Mouse (Mus musculus) thymus, postnatal 25 days (tissue): ENCODE data around the gene Cdc42bpa.

Experiments
- DNase-seq: peaks from one replicate; pipeline ENCODE4 v3.0.0; 2022

Gene Cdc42bpa

DNA sequence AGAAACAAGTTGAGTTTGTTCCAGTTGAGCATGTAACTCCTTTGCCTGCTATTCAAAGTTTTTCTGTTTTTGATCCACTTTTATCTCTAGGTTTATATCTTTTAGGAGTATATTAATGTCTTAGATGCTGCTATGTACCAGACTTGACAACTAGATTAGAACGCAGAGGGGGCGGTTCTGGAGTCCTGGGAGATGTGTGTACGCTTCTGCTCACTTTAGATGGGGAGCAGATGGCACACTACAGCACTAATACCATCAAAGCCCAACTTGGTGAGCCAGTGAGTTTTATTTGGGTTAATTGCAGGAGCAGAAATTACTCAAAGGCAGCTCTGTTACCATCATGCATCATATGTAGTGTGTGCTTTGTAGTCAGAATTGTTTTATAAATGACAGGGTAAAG lies 77.2 kb downstream of the Cdc42bpa start:
- DNase-seq, result no peak

DNA sequence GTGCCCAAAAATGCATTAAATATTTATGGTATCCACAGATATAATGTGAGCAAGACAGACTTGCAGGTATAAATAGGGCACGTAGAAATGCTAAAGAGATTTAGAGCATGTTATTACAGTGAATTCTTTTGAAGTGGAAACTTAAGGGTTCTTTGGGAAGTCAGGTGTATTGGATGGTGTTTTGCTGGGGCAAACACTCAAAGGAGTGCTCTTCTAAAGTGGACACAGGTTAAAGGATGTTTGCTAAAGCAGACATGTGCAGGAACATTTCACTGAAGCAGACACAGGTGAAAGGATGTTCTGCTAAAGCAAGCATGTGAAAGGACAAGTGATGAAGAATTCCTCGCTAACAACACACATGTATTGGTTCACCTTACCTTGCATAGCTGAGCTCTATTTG lies 83.9 kb downstream of the Cdc42bpa start:
- DNase-seq, result no peak

DNA sequence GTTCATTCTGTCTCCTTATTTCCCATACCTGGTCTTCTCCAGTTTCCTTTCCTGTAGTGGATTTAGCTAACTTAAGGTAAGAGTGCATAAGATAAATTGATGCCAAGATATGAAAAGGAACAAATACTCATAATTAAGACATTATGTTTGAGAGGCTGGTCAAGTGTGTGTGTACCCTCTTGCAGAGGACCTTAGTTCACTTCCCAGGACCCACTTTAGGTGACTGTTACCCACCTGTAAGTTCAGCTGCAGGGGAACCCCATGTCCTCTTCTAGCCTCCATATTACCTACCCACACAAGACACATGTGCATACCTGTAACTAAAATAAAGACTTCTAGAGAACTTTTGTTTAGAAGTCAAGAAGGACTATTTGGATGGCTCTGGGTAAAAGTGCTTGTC lies 84.9 kb downstream of the Cdc42bpa start:
- no peak for DNase-seq

DNA sequence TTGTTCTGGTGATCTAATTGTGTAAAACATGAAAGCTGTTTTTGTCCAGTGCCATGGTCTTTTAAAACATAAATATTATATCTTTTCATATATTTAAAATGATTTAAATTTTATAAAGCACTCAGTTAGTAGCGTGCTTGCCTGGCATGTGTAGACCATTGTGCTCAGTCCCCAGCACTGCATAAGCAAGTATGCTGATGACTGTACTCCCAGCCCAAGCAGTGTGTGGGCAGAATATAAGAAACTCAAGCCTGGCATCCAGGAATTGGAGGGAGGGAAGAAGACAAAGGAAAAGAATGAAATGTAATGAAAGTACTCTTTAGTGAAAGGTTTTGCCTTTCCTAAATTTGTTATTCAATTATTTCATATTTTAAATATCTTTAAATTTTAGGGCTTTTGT lies 128.9 kb downstream of the Cdc42bpa start:
- DNase-seq, result no peak

DNA sequence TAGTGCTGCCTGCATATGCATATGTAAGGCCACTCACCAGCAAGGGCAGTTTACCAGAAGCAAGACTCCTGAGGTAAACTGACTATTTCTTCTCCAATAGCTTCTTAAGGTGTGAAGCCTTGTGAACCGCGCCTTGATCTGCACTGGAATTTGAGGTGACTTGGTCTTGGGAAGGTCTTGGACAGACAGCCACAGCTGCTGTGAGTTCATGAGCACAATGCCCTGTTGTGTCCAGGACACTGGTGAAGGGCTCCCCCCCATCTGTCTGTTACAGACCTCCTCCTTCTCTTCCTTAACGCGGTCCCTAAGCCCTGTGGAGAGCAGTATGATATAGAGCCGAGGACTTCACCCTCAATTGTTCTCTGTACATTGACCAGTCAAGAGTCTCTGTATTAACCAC lies 138.2 kb downstream of the Cdc42bpa start:
- DNase-seq, result no peak

DNA sequence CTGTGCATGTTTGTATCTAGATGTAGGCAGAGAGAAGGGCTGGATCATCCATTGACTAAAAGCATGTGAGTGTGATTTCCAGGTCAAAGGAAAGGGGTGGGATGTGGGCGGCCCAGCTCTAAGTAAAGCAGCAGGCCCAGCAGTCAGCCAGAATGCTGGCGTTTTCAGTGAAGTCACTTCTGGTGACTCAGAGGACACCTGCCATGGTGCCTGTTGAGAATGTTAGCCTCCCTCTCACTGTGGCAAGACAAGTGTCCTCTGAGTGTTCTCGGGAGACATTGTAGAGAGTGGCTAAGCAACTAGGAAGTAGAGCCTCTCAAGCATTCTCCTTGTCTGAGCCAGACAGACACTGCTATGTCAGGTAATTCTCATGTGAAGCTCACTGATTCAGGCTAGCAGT lies 144.3 kb downstream of the Cdc42bpa start:
- no peak for DNase-seq

DNA sequence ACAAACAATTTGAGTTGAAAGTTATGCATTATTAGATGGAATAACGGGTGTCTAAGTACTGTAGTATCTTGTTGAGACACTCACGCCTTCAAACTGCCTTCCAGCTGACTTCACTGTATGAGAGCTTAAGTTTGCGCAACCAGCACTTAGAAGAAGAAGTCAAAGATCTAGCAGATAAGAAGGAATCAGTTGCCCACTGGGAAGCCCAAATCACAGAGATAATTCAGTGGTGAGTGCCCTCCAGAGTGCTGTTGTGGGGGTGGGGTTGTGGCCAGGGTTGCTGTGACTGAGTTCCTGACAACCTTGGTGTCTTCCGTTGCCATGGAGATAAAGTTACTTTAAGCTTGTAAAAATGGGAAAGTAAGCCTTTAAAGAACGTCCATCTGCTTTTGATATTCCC lies 148.8 kb downstream of the Cdc42bpa start:
- DNase-seq, result no peak

DNA sequence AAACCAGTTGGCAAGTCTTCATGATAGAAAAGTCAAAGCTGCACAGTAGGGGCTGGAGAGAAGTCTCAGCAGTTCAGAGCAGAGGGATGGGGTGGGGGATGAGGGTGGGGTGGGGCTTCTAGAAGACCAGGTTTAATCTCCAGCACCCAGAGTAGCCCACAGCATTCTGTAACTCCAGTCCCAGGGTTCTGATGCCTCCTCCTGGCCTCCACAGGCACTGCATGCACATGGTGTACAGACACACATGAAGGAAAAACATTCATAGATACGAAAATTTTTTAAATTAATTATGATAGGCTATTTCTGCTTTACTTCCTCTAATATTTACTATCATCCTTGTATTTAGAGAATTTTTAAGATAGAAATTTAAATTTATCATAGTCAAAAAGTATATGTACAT lies 156.3 kb downstream of the Cdc42bpa start:
- DNase-seq, result peak; percentile 25

DNA sequence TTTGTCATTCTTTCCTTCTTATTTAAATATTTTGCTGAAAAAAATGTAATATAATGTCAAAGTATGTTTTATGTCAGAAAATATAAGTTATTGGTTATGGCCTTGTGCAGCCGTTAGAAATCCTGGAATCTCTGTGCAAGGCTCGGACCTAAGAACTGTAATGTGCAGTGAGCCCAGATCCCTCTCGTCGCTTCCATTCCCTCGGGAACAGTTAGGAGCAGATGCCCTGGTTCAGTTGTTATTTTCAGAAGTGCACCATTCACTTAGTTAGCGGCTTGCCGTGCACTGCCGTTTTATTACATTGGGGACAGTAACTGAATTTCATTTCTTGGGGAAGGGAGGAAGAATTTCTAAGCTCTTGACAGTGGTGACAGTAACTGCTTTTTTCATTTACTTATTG lies 158.0 kb downstream of the Cdc42bpa start:
- no peak for DNase-seq

DNA sequence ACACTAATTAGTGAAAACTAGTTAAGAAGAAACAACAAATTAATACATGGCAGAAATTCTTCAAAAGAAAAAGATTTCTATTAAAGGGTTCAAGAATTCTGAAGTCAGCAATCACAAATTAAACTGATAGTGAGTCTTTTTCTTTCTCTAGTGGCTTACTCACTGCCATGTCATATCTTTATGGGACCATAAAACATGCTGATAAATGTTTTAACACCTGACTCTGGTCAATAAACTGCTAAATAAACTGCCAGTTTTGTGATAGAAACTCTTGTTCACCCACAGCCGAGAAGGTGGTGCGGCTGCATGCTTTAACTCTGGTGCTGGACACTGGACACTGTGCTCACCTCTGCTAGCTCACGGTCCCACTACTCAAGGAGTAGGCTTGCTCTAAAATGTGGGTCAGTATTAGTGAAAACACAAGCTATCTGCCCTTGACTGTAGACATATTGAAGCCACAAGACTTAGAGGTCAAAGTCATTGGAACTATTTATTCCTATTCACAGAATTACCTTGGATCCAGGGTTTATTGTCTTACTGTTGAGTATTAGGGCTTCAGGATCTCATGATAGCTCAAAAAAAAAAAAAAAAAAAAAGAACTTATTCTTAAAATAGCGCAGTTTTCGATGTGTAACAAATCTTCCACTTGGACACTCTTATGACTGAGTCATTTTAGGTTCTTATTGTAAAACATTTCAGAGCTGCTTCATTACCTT lies 168.0 kb downstream of the Cdc42bpa start:
- DNase-seq, result no peak

DNA sequence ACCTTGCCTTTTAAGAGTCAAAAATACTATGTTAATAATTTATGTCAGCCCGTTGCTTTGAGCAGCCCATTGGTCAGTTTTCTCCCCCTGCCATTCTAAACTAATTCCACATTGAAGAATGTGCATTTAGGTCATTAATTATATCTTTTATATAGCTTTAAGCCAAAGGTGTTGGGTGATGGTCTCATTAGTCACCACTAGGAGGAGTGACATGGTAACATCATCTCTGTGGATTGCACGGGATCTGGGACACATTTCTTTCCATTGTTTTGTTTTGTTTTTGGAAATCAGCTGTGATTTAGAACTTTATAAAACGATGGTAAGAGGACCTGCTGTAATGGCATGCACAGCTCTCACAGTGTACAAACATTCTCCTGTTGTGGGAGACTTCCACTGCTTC lies 171.1 kb downstream of the Cdc42bpa start:
- DNase-seq, result no peak

DNA sequence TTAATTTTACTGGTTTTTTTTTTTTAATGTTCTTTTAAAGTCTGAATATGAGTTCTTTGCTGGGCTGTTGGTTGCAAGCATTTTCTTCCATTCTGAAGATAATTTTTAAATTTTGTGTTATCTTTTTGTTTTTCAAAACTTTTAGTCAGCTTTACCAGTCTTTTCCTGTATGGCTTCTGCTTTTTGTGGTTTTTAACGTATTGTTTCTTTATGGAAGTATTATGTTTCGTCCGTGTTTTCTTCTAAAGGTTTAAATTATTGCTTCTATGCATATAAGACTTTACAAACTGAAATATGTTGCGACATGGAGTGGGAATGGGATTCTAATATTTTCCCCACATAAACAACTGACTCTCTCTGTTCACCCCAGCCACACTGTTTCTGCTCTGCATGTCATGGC lies 171.9 kb downstream of the Cdc42bpa start:
- no peak for DNase-seq

DNA sequence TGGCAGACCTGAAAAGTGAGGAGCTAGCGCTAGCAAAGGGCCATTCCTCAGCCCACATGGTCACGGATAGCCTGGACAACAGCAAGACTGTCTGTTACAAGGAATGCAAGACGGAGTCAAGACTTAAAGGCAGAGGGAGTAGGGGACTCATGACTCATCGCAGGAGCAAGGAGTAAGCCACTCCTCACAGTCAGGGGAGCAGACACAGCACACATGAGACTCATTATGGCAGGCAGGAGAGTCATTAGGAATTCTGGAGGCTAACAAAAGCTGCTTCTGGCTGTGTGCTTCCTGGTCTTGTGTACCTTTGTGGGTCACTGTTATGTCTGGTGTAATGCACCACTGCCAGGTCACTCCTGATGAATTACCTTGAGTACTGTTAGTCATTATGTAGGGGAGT lies 178.9 kb downstream of the Cdc42bpa start:
- DNase-seq, result no peak

DNA sequence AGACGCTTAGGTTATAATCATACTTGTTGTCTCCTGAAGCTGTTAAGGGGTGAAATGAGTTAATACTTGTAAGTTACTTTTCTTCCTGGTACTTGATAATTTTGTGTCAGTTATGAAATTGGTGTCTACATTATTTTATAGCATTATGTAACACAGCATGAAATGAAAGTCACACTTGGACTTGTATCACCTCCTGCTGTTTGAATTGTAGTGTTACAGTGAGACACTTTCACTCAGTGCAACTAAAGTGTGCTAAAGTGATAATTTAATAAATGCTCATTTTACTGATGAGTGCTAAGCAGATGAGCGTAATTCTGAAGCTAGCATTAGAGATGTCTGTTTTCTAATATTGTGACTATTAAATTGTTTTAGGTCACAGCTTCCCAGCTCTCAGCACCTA lies 180.7 kb downstream of the Cdc42bpa start:
- DNase-seq, result no peak

DNA sequence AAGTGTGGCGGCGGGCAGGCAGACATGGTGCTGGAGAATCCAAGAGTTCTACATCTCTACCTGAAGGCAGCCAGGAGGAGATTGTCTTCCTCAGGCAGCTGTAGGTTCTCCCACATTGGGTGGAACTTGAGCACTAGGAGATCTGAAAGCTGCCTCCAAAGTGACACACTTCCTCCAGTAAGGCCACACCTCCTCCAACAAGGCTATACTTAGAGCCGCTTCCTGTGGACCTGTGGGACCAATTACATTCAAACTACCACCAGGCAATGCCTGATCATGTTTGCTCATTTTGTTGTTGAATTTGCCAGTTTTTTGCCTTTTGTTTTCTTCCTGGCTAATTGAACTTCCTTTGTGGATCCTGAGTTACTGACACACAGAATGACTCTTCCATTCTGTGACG lies 187.8 kb downstream of the Cdc42bpa start:
- no peak for DNase-seq

DNA sequence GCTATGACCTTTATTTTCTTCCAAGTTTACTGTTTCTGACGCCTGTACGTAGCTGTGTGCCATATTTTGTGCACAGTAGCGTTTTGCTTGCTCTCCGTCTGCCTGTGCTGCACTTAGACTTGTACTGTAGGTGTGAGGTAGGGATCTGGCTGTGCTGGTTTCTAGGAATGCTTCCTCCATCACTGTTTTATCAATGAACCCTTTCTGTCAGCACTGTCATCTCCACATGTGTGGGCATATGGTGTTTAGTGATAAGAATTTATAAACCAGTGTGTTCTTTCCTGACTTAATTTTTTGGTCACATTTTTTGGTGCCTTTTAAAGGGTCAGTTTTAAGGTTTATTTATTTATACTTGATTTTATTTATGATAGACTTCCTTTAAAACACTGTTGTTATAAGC lies 188.3 kb downstream of the Cdc42bpa start:
- DNase-seq, result no peak

DNA sequence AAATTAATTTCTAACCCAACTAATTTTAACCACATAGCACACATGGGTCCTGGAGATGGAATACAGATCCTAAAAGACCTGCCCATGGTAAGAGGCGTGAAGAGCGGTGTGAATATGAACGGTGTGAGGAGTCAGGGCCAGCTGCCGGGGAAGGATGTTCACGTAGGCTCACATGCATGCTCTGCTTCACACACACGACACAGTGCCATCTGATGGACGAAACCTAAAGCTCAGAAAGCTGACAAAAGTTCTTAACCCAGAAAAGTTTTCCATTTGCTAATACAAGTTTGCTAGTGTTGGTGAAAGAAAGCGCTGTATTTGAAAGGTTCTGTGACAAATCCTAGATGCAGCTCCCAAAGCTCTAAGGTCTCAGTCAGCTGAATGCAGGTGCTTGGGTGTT lies 190.9 kb downstream of the Cdc42bpa start:
- no peak for DNase-seq

DNA sequence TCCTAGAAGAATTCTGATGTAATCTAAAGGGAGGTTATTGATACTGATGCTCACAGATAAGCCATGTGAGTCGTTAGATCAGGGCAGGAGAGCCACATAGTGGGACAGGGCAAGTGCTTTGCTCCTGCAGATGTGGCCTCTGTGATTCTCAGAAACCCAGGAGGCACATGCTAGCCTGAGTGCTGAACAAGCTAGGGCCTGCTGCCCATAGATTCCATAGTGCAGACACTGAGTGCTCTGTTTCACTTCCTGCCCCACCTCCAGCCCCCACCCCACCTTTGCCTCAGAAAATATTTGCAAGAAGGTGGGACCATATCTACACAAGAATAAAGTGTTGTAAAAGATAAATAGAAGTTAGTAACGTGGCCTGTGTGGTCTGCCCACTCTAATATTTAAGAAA lies 198.4 kb downstream of the Cdc42bpa start:
- no peak for DNase-seq

DNA sequence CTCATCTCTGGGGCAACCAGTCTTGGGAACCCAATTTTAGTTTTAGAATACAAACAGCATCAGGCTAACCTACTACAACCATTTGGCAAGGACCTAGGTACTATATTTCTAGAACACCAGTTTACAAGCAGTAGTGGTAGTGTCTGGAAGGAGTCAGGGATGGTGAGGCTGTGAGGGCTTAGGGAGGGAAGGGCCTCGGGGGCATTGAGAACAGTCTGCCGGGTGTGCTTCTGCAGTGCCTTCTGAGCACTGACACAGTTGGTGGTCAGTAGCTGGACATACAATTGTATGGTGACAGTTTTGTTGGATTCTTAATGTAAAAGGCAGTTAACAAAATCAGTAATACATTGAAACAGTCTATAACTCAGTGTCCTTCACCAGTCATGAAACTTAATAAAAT lies 200.3 kb downstream of the Cdc42bpa start:
- no peak for DNase-seq

DNA sequence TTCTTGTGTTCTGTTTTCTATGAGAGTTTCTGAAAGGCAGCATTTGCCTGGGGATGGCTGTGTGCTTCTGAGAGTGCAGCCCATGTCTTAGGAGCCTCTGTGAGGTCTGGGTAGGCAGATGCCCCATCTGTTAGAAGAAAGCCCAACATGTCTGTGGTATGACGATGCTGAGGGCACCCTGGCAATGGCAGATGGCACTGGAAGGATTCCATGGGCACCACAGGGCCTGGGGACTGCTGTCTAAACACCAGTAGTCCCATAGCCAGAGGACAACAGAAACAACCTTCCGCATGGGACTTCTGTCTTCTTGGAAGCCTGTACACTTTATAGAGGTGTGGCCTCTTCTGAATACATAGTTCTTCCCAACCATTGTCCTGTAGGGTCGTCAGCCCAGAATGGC lies 200.9 kb downstream of the Cdc42bpa start:
- no peak for DNase-seq

DNA sequence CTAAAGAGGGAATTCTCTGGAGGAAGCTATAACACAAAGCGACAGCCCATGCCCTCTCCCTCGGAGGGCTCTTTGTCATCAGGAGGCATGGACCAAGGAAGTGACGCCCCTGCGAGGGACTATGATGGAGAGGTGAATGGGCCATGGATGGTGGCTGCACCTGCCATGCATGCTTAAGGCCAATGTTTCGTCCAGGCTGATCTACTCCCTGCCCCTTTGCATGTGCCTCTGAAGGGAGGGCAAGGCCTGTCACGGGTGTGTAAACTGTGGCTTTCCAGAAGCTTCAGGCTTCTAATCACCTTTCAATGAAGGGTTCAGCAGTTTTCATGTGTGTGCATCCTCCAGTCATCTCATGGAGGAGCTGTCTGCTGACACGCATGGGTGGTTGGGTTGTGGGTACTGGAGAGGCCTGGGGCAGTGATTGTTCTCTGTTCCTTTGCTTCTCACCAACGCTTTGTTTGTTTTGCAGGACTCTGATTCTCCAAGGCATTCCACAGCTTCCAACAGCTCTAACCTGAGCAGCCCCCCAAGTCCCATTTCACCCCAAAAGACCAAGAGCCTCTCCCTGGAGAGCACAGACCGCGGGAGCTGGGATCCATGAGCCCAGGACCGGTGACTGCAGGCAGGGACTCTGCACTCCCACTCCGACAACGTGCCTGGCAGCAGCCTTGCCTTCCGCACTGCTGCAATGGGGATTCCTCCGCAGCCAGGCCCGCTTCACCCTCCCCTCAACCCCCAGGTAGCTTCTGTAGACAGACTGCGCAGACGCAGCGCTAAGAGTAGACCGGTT lies 201.5 kb downstream of the Cdc42bpa start:
- DNase-seq, result no peak

DNA sequence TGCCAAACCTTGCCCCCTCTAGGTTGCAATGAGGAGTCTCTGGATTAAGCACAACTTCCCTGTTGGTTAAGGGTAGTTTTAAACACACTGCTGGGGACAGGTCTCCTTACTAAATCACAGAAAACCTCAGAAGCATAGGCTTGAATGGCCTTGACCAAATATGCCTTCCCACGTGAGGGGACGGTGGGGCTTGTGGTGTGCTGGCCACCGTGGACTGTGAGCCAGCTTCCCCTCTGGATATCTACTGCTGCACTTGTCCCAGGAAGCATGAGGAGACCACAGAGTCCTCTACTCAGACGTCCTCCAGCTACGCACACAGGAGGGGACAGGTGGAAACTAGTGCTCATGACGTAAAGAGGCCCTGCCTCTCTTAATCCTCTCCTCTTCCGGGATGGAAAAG lies 202.7 kb downstream of the Cdc42bpa start:
- no peak for DNase-seq

DNA sequence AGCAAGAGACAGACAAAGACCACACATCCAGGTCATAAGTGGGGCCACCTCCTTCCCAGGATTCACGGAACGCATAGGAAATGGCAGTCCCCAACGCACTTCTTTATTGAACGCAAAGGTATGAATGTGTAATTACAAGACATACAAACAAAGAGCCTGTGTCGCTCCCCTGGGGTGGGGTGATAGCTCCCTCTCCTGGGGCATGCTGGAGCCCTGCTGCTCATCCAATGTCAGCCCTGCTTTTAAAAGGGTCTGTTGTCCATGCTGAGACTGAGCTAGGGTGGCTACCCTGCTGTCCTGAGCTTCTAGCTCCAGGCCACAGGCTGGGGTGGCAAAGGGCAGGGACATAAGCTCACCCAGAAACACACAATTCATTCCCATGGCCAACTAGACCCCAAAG lies 206.3 kb downstream of the Cdc42bpa start:
- no peak for DNase-seq

DNA sequence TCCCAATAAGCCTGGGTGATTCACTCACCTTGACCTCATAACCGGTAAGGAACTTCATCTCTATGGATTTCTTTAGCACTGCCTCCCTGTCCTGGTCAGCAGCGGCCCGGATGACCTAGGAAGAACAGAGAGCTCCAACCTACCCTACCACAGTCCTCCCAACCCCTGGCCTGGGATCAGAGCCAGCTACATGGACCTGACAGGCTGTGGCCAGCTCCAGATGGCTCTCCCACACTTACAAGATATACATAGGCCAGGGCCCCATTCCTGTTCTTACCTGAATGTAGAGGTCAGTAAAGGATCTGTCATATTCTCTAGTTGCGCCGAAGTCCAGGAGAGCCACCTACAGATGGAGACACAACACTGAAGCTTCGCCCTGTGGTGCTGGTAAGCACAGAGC lies 208.0 kb downstream of the Cdc42bpa start:
- no peak for DNase-seq

DNA sequence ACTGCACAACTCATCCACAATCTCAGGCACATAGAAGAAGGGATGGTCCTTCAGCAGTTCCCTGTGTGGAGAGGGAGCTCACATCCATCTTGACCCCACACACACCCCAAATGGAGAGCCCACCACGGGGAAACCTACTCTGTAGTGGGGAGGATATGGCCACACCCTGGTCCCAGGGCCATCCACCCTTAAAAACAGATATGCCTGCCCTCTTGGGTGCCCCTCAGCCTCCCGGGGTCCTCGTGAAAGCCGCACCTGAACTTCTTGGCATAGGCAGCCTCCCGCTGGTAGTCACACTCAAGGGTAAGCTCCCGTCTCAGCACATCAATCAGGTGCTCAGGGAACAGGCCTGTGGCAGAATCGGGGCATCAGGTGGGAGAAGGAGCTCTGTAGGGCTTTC lies 208.9 kb downstream of the Cdc42bpa start:
- DNase-seq, result no peak
